Mouse (Mus musculus) small intestine, adult 2 months (tissue): Measurements from ENCODE around the gene Trim9. TPM values are rescaled to one million over a fixed set of nuclear protein-coding genes. Genes with fewer than 3 reads are reported as not detected.

Experiments used
- H3K27ac ChIP-seq: fragments of 200-500 bp; 2 replicates; pipeline ENCODE4 v1.5.1; 2012; ENCODE audit warnings: low read depth, low read length, control low read depth, inconsistent platforms; ENCODE audit not compliant: insufficient read depth
- H3K27me3 ChIP-seq: fragments of 200-500 bp; 2 replicates; pipeline ENCODE4 v1.6.1; 2012; ENCODE audit warnings: mild to moderate bottlenecking, moderate library complexity, low read length, inconsistent platforms; ENCODE audit not compliant: control insufficient read depth, insufficient read depth
- H3K36me3 ChIP-seq: fragments of 200-500 bp; 2 replicates; pipeline ENCODE4 v1.6.1; 2012; ENCODE audit warnings: mild to moderate bottlenecking, low read length, control low read depth, inconsistent platforms; ENCODE audit not compliant: control insufficient read depth, insufficient read depth
- H3K4me1 ChIP-seq: fragments of 200-500 bp; 2 replicates; pipeline ENCODE4 v1.6.1; 2012; ENCODE audit warnings: low read length, inconsistent platforms, mixed read lengths; ENCODE audit not compliant: control insufficient read depth, insufficient read depth, insufficient read length
- H3K4me3 ChIP-seq: fragments of 200-500 bp; 2 replicates; pipeline ENCODE4 v1.5.1; 2012; ENCODE audit warnings: low read depth, mild to moderate bottlenecking, control low read depth, inconsistent platforms, low read length, moderate library complexity
- CTCF ChIP-seq: fragments of 200-500 bp; IDR thresholded peaks from 2 replicates; pipeline ENCODE4 v1.5.1; 2012; ENCODE audit warnings: low read depth, mild to moderate bottlenecking, control low read depth, inconsistent platforms, low read length, moderate library complexity, mixed read lengths; ENCODE audit not compliant: insufficient replicate concordance, insufficient read length; ENCODE audit errors: extremely low read depth
- POLR2A ChIP-seq: fragments of 200-500 bp; IDR thresholded peaks from 2 replicates; pipeline ENCODE4 v1.6.1; 2012; ENCODE audit warnings: low read depth, mild to moderate bottlenecking, control low read depth, inconsistent platforms, low read length, moderate library complexity
- WGBS: fragments of 180-500 bp; shearing (Covaris S2); methylation state at CpG from one replicate; pipeline ENCODE4 v1.1.7; 2018; 5-methylcytosine and 5-hydroxymethylcytosine counted together
- polyA plus RNA-seq: library from polyadenylated mRNA; depleted of rRNA; stranded (reverse); fragments of >200 nt; gene quantifications from 2 replicates; pipeline ENCODE4 v1.2.3, GENCODE M21; 2012

Gene Trim9
- polyA plus RNA-seq, 1 experiment, result 0.15 TPM

DNA sequence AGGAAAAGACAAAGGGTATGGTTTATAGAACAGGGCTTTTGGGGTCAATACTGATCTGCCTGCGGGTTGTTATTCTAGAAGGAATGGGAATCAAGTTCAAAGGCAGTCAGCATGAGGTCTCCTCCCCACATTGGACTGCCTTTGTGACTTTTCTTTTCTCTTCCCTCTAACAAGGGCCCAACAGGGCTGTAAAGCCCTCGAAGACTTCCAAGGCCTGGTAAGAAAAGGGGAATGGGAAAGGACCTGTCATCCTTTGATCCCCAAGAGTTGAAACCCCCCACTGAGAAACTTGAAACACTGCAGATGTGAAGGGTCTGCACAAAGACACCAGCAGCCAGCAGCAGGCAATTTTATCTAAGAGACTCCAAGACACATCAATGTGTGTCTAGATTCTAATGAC is 21.0 kb downstream of the Trim9 start:
- 65% methylated on average over 2 of the region's 2 CpGs for WGBS
- Histone ChIP-seq H3K27me3 (no peaks in the 10 kb centered on the region), H3K4me3 (no peak overlapping the region), H3K36me3 (no peaks in the 10 kb centered on the region), H3K4me1 (no peaks in the 10 kb centered on the region), H3K27ac (no peak overlapping the region)
- no peak for TF ChIP-seq POLR2A
- no peak for TF ChIP-seq CTCF

- Histone ChIP-seq H3K36me3 (no peaks in the 10 kb centered on the region), H3K27me3 (no peaks in the 10 kb centered on the region), H3K27ac (no peak overlapping the region), H3K4me1 (no peaks in the 10 kb centered on the region), H3K4me3 (no peak overlapping the region)
- 83% methylated on average over 7 of the region's 7 CpGs for whole genome bisulfite sequencing
- TF ChIP-seq CTCF, result no peak
- no peak for TF ChIP-seq POLR2A
These were observed 21.6 kb downstream of the Trim9 start for GRCm38 (mm10) chr12:70325826-70326225.

DNA sequence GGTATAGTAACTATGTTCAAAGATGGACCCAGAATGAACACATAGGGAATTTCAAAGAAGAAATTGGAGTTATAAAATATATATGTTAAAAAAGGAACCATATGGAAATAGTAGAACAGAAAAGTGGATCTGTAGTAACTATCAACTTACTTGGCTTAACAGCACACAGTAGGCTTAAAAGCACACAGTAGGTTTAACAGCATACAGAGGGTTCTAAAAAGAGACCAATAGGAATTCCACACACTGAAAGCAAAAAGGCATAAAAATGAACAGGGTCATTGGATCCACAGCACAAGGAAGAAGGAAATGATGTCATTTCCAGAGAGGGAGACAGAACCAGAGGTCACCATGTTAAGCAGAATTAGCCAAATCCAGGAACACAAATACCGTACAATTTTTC is 24.6 kb downstream of the Trim9 start:
- Histone ChIP-seq H3K27me3 (no peaks in the 10 kb centered on the region), H3K27ac (no peak overlapping the region), H3K36me3 (no peaks in the 10 kb centered on the region), H3K4me1 (no peaks in the 10 kb centered on the region), H3K4me3 (no peak overlapping the region)
- TF ChIP-seq POLR2A (no peak), CTCF (no peak)
- 76% methylated on average over 1 of the region's 1 CpGs for WGBS

- no peaks in the 10 kb centered on the region for H3K27me3 ChIP-seq
- H3K4me1 ChIP-seq, result no peaks in the 10 kb centered on the region
- H3K4me3 ChIP-seq, result no peak overlapping the region
- H3K36me3 ChIP-seq, result no peaks in the 10 kb centered on the region
- H3K27ac ChIP-seq, result no peak overlapping the region
- WGBS, result 89% methylated on average over 9 of the region's 9 CpGs
- TF ChIP-seq POLR2A (no peak), CTCF (no peak)
These were observed 31.3 kb downstream of the Trim9 start for GRCm38 (mm10) chr12:70316147-70316546.

DNA sequence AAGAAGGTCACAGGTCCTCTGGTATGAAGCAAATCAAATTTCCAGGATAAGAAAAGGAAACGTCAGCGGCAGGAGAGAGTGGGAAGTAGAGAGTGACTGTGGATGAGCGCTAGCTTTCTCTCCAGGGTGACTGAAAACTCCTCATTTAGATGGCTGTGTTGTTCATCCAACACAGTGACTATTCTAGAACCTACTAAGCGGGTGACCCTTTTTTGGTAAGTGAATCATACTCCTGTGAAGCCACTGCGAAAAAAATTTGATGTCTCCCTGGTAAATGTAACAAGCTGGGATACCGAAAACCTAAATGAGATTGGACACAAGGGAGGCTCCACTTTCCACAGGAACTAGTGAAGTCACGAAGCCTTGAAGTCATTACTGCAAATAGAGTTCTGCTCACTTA is 39.5 kb downstream of the Trim9 start:
- H3K4me3 ChIP-seq, result no peak overlapping the region
- TF ChIP-seq CTCF (no peak), POLR2A (no peak)
- WGBS, result 84% methylated on average over 7 of the region's 7 CpGs
- H3K36me3 ChIP-seq, result no peaks in the 10 kb centered on the region
- H3K27me3 ChIP-seq, result no peaks in the 10 kb centered on the region
- no peak overlapping the region for H3K27ac ChIP-seq
- no peaks in the 10 kb centered on the region for H3K4me1 ChIP-seq

DNA sequence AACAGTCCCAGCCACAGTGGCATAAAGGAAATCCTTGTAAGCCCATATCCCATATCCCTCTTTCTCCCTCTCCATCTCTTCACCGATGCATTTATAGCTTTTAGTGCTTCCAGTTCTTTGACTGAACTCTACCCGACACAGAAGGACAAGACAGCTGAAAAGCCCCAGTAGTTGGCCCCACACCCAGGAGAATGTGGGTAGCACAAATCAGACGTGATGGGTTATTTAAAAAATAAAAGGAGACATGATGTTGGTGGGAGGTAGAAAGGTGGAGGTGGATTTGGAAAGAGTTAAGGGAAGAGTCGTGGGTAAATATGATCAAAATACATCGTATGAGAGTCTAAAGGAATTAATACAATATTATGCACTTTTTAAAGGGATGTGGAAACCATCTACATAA is 40.4 kb downstream of the Trim9 start:
- no peaks in the 10 kb centered on the region for H3K27me3 ChIP-seq
- no peaks in the 10 kb centered on the region for H3K4me1 ChIP-seq
- WGBS, result 80% methylated on average over 5 of the region's 5 CpGs
- no peak overlapping the region for H3K27ac ChIP-seq
- H3K4me3 ChIP-seq, result no peak overlapping the region
- no peak for TF ChIP-seq POLR2A
- TF ChIP-seq CTCF, result no peak
- no peaks in the 10 kb centered on the region for H3K36me3 ChIP-seq

GRCm38 (mm10) chr12:70304014-70304413 is 43.4 kb downstream of the Trim9 start:
- Histone ChIP-seq H3K27ac (no peak overlapping the region), H3K4me1 (no peaks in the 10 kb centered on the region), H3K27me3 (no peaks in the 10 kb centered on the region), H3K36me3 (no peaks in the 10 kb centered on the region), H3K4me3 (no peak overlapping the region)
- 73% methylated on average over 6 of the region's 6 CpGs for WGBS
- TF ChIP-seq POLR2A (no peak), CTCF (no peak)

DNA sequence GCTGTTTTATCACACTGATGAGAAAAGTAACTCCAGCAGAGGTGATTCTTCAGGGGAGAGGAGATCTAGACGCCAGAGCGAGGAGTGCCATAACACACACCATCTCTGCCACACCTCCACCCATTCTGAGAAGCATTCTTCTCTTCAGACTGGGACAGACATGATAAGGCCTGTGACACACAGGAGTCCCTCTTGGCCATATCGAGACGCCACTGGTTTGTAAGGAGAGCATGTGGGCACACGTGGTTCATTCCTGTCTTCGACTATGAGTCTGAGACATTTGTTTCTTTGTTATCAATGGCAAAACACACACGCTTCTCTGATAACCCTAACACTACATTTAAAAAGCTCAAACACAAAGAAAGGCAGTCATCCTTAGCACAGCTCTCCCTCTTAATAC is 43.9 kb downstream of the Trim9 start:
- TF ChIP-seq CTCF, result no peak
- no peak for TF ChIP-seq POLR2A
- Histone ChIP-seq H3K27ac (no peak overlapping the region), H3K27me3 (no peaks in the 10 kb centered on the region), H3K4me1 (no peaks in the 10 kb centered on the region), H3K36me3 (no peaks in the 10 kb centered on the region), H3K4me3 (no peak overlapping the region)
- 62% methylated on average over 7 of the region's 7 CpGs for WGBS
